Mouse (Mus musculus): Measurements from ENCODE around the gene Erich3.

Gene Erich3

GRCm38 (mm10) chr3:154682570-154682969, 18.9 kb downstream of the Erich3 start:
- DNase-seq: no peak

DNA sequence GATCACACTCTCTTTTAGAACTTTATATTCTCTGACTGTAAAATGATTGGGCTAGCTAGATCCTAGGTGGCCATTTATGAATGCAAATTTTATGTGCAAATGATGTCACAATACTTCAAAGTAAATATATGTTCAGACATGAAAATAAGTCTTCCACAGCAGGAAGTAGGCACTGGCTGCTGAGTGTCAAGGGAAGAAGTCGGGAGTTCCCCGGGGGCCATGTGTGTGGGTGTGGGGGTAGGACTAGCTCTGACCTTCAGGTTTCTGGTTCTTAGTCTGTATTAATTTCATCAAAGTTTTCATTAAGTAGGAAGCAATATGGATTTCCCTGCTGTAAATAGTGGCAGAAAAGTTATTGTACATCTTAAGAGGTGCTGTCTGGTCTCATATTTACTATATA, 20.0 kb downstream of the Erich3 start:
- DNase-seq: no peak

- DNase-seq: no peak
Observed at GRCm38 (mm10) chr3:154690260-154690659, 26.6 kb downstream of the Erich3 start.

DNA sequence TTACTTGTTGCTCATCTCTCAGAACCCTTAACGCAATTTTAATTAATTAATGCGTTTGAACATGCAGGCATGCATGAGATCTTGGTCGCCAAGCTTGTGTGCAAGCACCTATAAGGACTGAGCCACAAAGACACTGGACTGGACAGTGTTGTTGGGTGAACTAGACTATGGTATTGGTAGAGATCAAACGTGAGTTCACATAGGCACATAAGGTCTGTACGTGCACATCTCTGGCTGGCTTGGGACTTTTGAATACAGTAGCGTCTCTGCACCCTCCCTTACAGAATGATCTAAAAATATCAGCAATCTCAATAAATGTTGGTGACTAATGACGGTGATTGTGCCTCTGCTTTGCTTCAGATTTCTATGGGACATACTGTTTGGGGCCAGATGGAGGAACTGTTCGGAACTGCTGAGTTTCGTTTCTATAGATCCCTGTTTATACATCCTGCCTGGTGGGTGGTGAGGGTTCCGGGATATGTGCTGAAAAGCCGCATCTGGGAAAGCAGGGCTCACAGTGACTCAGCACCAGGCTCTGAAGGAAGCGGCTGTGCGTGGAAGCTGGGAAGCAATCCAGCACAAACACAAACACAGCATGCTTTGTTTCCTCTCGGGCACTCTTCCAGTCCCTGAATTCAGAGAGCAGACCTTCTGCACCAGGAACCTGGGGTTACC, 28.4 kb downstream of the Erich3 start:
- DNase-seq: peak; percentile 64

GRCm38 (mm10) chr3:154692572-154692922, 28.9 kb downstream of the Erich3 start:
- DNase-seq: no peak

- DNase-seq: no peak
Observed at GRCm38 (mm10) chr3:154693902-154694301, 30.2 kb downstream of the Erich3 start.

DNA sequence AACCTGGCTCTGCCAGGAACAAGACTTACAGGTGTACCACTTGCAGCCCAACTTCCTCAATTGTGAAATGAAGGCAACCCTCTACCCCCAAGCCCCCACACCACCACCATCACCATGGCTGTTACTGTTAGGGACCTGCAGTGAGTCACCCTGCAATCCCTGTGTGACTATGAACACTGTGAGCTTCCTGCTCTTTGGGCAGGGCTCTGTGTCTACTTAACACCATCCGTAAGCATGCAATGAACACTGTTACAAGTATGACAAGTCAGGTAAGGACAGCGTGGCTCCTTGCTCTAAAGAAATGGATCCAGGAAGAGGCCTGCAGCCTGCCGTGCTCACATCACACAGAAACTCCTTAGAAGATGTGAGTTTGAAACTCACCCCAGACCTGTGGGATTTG, 33.0 kb downstream of the Erich3 start:
- no peak for DNase-seq

DNA sequence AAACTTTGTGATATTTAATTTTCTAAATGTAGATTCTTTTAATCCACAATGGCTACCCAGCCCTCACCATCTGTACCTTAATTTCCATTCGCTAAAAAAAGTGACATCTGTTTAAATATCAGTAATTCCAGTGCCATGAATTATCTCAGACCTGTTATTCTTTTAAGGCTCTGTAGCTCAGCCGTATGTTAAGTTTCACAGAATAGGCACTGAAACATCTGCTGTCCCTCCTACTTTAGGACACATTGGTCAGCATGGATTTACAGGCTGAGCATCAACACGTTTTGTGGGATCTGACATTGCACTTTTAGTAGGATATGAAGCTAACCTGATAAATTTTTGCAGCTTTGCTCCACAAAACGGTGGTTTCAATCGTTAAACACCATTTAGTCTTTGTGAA, 35.2 kb downstream of the Erich3 start:
- DNase-seq: no peak

DNA sequence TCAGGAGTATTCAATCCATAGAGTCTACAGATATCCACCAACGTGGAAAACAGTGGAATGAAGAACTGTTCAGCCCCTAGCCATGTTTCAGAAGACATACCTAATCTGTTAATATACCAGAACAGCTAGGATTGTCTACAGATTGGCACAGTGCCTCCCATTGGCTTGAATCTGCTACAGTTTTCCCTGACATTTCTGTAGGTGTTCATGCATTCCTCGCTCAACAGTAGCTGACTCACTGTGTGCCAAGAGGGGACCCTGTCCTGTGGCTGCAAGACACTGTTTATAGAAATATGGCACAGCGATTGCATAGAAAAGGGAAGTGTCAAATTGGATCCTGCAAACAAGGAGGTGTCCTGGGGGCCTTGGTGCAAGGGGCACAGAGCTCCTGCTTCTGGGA, 36.6 kb downstream of the Erich3 start:
- no peak for DNase-seq

DNA sequence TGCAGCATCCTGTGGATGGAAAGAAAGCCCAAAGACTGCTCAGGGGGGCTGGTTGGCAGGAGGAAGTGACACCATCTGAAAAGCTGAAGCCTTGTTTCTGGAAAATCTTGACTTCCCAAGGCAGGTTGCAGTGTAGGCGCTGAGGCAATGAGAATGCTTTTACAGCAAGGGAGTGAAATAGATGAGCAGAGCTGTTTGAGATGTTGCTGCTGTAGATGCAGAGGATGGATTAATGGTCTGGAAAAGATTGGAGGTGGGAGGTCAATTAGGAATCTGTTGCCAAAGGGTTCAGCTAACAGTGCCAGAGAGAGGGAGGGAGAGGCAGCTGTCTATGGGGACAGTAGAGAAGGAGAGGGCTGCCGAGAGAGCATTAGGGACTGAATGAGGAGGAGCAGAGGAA, 37.1 kb downstream of the Erich3 start:
- no peak for DNase-seq

- no peak for DNase-seq
Observed at GRCm38 (mm10) chr3:154704755-154705154, 41.1 kb downstream of the Erich3 start.

DNA sequence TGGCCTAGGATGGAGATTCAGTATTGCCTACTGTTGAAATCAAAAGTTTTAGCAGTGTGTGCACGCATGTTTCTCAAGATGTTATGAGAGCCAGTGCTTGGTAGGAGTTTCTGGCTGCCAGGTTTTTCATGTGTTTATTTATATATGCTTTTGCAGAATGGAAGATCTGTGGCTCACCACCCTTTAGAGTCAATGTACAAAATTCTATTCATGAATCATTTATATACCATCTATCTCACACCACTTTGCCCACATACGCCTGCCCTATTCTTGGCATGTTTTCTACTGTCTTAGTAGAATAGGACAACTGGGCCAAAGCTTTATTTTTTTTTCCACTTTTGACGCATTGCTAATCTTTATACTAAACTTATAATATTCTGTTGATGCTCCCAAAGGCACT, 44.5 kb downstream of the Erich3 start:
- DNase-seq: no peak

GRCm38 (mm10) chr3:154723198-154723597, 59.5 kb downstream of the Erich3 start:
- no peak for DNase-seq

- DNase-seq: no peak
Observed at GRCm38 (mm10) chr3:154731431-154731830, 67.8 kb downstream of the Erich3 start.

DNA sequence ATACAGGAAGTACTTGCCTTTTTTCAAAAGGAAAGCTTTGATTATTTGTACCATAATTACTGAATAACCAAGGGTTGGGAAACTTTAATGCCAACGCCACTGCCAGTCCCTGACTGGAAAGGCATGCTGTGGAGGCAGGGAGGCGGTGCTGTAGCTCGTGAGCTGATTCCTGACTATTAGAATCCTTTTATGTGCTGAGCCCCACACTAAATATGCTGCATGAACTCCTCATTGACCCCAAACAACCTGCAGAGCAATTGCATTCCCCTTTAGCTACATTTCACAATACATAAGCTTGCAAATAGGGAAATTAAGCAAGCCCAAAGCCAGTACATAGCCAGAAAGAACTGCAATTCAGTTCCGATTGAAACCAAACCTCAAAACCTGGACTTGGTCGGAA, 77.8 kb downstream of the Erich3 start:
- no peak for DNase-seq

DNA sequence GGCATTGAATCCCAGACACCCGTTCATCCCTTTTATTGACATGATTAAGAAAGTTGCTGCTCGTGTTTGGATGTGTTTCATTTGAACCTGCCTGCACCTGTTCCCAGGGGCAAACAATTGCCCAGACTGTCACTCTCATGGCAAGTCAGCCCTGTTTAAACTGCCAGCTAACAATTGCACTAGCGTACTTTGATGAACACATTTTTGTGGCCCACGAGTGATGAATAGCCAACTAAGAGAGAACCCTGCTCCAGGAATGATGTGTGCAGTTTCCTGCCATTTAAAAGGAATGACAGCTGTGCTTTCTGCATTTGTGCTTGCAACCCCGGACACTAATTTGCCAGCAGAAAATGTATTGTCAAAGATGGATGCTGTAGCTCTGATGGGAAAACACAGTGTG, 79.3 kb downstream of the Erich3 start:
- no peak for DNase-seq

- no peak for DNase-seq
Observed at GRCm38 (mm10) chr3:154744317-154744716, 80.7 kb downstream of the Erich3 start.

GRCm38 (mm10) chr3:154754505-154754904, 90.8 kb downstream of the Erich3 start:
- DNase-seq: no peak

DNA sequence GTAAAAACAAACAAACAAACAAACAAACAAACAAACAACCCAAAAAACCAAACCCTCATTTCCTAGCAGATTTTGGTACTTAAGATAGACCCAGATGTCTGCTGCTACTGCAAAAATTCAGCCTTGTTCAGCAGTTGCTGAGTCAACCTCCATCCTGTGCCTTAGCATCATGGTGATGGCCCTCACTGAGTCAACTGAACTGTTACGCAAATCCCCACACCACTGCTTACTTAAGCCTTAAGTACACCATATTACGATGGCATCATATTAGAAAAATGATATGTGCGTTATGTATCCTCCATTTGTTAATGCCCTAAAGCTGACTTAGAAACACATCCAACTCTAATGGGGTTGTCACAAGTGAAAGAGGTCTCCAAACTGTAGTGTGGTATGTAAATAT, 91.6 kb downstream of the Erich3 start:
- DNase-seq: no peak

GRCm38 (mm10) chr3:154758089-154758488, 94.4 kb downstream of the Erich3 start:
- DNase-seq: no peak

DNA sequence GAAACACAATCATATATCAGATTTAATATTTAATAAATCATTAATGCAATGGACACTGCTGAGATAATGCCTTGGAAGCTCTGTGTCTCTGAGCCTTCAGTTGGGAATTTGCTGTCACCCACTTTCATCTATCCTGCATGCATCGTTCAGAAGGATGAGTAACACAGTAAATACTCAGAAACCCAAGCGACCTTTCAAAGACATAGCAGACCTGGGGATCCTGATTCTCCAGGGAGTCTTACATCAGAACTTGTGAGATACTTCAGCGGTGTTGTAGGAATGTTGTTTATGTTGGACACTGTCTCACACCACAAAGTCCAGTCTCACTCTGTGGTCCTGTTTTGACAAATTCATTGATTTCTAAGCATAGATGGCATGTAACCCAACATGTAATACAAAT, 97.4 kb downstream of the Erich3 start:
- no peak for DNase-seq

GRCm38 (mm10) chr3:154763374-154763773, 99.7 kb downstream of the Erich3 start:
- no peak for DNase-seq

DNA sequence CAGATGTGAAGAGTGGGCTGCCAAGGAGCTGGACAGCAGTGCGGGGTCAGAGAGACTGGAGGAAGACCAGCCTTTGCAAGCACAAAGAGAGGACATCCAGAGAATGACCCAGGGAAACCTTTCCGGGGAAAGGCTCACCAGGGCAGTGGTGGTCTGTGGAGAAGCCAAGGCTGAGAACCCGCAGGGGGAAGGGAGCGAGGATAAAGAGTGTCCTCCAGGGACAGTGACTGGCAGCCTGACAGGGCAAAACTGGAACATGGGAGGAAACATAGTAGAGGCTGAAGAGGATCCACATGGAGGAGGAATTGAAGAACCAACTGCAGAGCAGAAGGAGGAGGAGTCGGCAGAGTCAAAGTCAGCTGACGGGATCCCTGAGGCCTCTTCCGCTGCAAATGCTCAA, 100.5 kb downstream of the Erich3 start:
- no peak for DNase-seq

DNA sequence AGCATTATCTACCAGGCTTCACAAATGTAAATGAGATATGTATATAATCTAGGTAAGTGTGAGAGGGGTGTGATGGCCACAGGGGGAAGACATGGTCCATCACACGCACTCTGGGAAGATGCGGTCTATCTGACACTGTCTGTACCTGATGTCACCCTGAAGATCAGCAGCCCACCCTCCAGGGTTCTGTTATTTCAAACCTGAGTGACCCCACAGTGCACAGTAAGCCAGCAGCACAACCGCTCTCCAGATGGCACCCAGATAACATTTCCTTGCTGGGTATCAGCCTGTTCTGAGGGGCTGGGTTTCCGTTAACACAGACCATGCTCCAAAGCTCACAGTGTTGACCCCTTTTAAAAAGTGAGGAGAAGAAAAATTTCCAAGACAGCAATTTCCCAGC, 102.7 kb downstream of the Erich3 start:
- DNase-seq: no peak

DNA sequence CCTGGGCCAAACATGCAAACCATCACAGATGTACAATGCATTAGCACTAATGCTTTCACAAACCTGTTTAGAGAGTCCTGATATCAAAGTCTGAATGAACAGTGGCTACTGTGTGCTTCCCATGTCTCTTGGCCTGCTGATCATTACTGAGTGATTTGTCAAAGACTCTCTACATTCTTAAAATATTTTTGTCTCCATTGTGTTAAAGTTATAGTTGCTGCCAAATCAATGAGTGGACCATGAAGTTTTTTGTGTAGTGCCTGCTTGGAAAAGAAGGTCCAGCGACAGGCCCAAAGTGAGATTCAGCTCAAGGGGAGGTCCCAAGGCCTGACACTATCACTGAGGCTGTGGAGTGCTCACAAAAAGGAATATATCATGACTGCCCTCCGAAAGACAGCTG, 108.0 kb downstream of the Erich3 start:
- DNase-seq: no peak
